ENCODE assay signal across 18 mouse cellular contexts in the genomic region with DNA sequence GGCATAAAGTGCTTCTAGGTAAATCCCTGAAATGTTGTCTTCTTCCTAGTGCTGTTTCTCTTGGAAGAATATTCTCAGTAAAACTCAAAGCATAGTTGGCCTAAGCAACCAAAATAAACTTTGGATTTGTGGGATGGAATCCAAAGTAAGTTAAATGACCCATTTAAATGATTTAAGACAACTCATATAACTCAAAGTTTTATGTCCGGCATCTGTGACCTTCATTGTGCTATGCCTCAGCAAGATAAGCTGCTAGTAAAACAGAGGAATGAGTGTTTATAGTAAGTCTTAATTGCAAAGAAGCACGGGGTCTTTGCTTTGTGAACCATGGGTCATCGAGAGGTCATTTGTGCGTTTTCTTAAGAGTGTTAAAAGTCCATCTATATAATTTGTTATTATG.
"Had no signal": no experiment of that assay in that cellular context is flagged by ENCODE, and none has a peak within 500 bp of the region (broad histone marks: within the 10 kb centered on the region; RNA-seq: fewer than 3 reads in every experiment).

No protein-coding gene starts in this region.

- H3K27me3 ChIP-seq: limb, embryonic 13.5 days; liver, embryonic 15.5 days; lung, embryonic 15.5 days; megakaryocyte, embryonic 14.5 days; midbrain, embryonic 12.5 days; neural tube, embryonic 13.5 days had no signal

- H3K4me2 ChIP-seq: limb, embryonic 13.5 days; liver, embryonic 11.5 days; liver, embryonic 15.5 days; lung, embryonic 15.5 days; midbrain, embryonic 12.5 days; neural tube, embryonic 13.5 days had no signal

- H3K27ac ChIP-seq: layer of hippocampus, adult 2 months; limb, embryonic 13.5 days; liver, embryonic 15.5 days; lung, embryonic 15.5 days; macrophage; midbrain, embryonic 12.5 days; neural tube, embryonic 13.5 days had no signal

- DNase-seq: lung, postnatal 14 days; retina, postnatal 1 day; right cerebral cortex, postnatal 14 days; thymus, adult 18-20 months; thymus, postnatal 14 days had no signal

- H3K9me3 ChIP-seq: limb, embryonic 13.5 days; liver, embryonic 15.5 days; lung, embryonic 15.5 days; megakaryocyte, embryonic 14.5 days; midbrain, embryonic 12.5 days; neural tube, embryonic 13.5 days had no signal

- H3K4me1 ChIP-seq: liver, embryonic 15.5 days; lung, embryonic 15.5 days; megakaryocyte, embryonic 14.5 days; midbrain, embryonic 12.5 days; neural tube, embryonic 13.5 days had no signal

- H3K4me3 ChIP-seq: layer of hippocampus, adult 2 months; limb, embryonic 13.5 days; liver, embryonic 15.5 days; lung, embryonic 15.5 days; megakaryocyte, embryonic 14.5 days; midbrain, embryonic 12.5 days; neural tube, embryonic 13.5 days had no signal

- ATAC-seq: hindbrain, embryonic 16.5 days; inflammation-experienced regulatory T-cells, adult 6 months; intestine, postnatal 0 days; midbrain, embryonic 16.5 days had no signal

- H3K9ac ChIP-seq: limb, embryonic 13.5 days; liver, embryonic 15.5 days; lung, embryonic 15.5 days; midbrain, embryonic 12.5 days; neural tube, embryonic 13.5 days had no signal

- H3K36me3 ChIP-seq: limb, embryonic 13.5 days; liver, embryonic 15.5 days; lung, embryonic 15.5 days; midbrain, embryonic 12.5 days; neural tube, embryonic 13.5 days had no signal
